ENCODE assay signal across 9 mouse cellular contexts in the genomic region with DNA sequence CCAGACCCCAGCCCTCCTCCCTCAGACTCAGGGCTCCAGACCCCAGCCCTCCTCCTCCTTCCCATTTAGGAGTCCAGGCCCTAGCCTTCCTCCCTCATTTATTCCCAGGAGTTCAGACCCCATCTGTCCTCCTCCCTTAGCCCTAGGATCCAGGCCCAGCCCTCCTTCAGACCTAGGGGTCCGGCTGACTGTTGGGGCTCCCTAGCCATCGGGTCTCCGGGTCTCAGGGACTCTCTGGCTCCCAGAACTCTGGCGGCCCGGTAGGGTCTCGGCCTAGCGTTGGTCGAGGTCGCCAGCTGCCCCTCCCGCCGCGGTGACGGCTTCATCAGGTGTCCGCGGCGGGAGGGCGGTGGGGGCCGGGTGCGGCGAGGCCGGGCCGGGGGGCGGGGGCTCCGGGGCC. TPM values are rescaled to one million over a fixed set of nuclear protein-coding genes. Genes with fewer than 3 reads are reported as not detected.
DNase-seq lines count a peak whose midpoint lies in the region; ATAC-seq and TF ChIP-seq lines count a peak whose summit lies in the region.
"Had no signal": no experiment of that assay in that cellular context is flagged by ENCODE, and none has a peak within 500 bp of the region (broad histone marks: within the 10 kb centered on the region; RNA-seq: fewer than 3 reads in every experiment).

No protein-coding gene starts in this region.

- H3K27ac ChIP-seq in layer of hippocampus, adult 2 months = no peak overlapping the region
- H3K27ac ChIP-seq in embryonic facial prominence, embryonic 14.5 days (replicated peaks; ENCODE audit: low read depth, low read length) = no peak overlapping the region
- H3K27ac ChIP-seq in intestine, embryonic 14.5 days (ENCODE audit: low read depth) = no peak overlapping the region
- H3K27ac ChIP-seq in midbrain, embryonic 16.5 days (ENCODE audit: low read length) = no peak overlapping the region

- H3K9me3 ChIP-seq in embryonic facial prominence, embryonic 14.5 days (ENCODE audit: control insufficient read depth, low read length) = no peaks in the 10 kb centered on the region
- H3K9me3 ChIP-seq in intestine, embryonic 14.5 days (ENCODE audit: control insufficient read depth, low read length) = 0 out of 2 replicates have a peak, but pooled peaks cover 3% of the 10 kb centered on the region
- no peaks in the 10 kb centered on the region for H3K9me3 ChIP-seq in midbrain, embryonic 16.5 days (replicated peaks; ENCODE audit: control insufficient read depth, low read length, poor library complexity, severe bottlenecking)

- H3K4me3 ChIP-seq in layer of hippocampus, adult 2 months = peak overlapping the region; percentile 41
- H3K4me3 ChIP-seq in embryonic facial prominence, embryonic 14.5 days (ENCODE audit: low read depth, low read length) = peak overlapping the region; percentile 47
- peak overlapping the region; percentile 37 for H3K4me3 ChIP-seq in intestine, embryonic 14.5 days (ENCODE audit: low read depth, low read length)
- H3K4me3 ChIP-seq in midbrain, embryonic 16.5 days (ENCODE audit: low read depth, low read length) = peak overlapping the region; percentile 30

- ATAC-seq in embryonic facial prominence, embryonic 14.5 days (ENCODE audit: low read depth) = no peak
- no peak for ATAC-seq in intestine, embryonic 14.5 days (replicated peaks; ENCODE audit: low FRiP score, low TSS enrichment, low read depth)
- no peak for ATAC-seq in midbrain, embryonic 16.5 days

- peaks cover 3% of the 10 kb centered on the region; the same call in 1 of the 2 replicates for H3K4me1 ChIP-seq in embryonic facial prominence, embryonic 14.5 days (ENCODE audit: control insufficient read depth, insufficient read depth, low read length)
- 0 out of 2 replicates have a peak, but pooled peaks cover 9% of the 10 kb centered on the region for H3K4me1 ChIP-seq in intestine, embryonic 14.5 days (replicated peaks; ENCODE audit: control insufficient read depth, insufficient read depth, low read length)
- H3K4me1 ChIP-seq in midbrain, embryonic 16.5 days (ENCODE audit: control insufficient read depth, insufficient read depth, low read length) = peaks cover 15% of the 10 kb centered on the region

- no peaks in the 10 kb centered on the region for H3K36me3 ChIP-seq in embryonic facial prominence, embryonic 14.5 days (ENCODE audit: control insufficient read depth, insufficient read depth, low read length)
- H3K36me3 ChIP-seq in intestine, embryonic 14.5 days (ENCODE audit: control insufficient read depth, insufficient read depth, low read length) = no peaks in the 10 kb centered on the region
- H3K36me3 ChIP-seq in midbrain, embryonic 16.5 days (ENCODE audit: control insufficient read depth, insufficient read depth, low read length) = no peaks in the 10 kb centered on the region

- TF ChIP-seq CTCF in layer of hippocampus, adult 2 months (conservative IDR thresholded peaks at IDR 0.05) = no peak

- peaks cover 87% of the 10 kb centered on the region for H3K27me3 ChIP-seq in embryonic facial prominence, embryonic 14.5 days (replicated peaks; ENCODE audit: control insufficient read depth, insufficient read depth, low read length)
- H3K27me3 ChIP-seq in intestine, embryonic 14.5 days (replicated peaks; ENCODE audit: control insufficient read depth, insufficient read depth, low read length) = peaks cover 81% of the 10 kb centered on the region
- peaks cover 32% of the 10 kb centered on the region for H3K27me3 ChIP-seq in midbrain, embryonic 16.5 days (ENCODE audit: control insufficient read depth, insufficient read depth, low read depth, low read length)

- H3K4me2 ChIP-seq in embryonic facial prominence, embryonic 14.5 days (ENCODE audit: low read depth, low read length) = peak overlapping the region; percentile 66
- peak overlapping the region; percentile 60 for H3K4me2 ChIP-seq in intestine, embryonic 14.5 days (ENCODE audit: low read length)
- H3K4me2 ChIP-seq in midbrain, embryonic 16.5 days (ENCODE audit: low read length) = peak overlapping the region; percentile 52

- peak overlapping the region; percentile 64 for H3K9ac ChIP-seq in embryonic facial prominence, embryonic 14.5 days (ENCODE audit: low read depth, low read length)
- H3K9ac ChIP-seq in intestine, embryonic 14.5 days (ENCODE audit: low read length) = 0 out of 2 replicates have a peak overlapping the region, but pooled peaks have one; percentile 12
- H3K9ac ChIP-seq in midbrain, embryonic 16.5 days (ENCODE audit: low read depth, low read length) = peak overlapping the region; percentile 27

- no peak for DNase-seq in layer of hippocampus, adult 2 months (ENCODE audit: low spot score in 2 of 2)
- no peak for DNase-seq in layer of hippocampus, adult 11-12 months (ENCODE audit: low spot score)
- DNase-seq in embryonic facial prominence, embryonic 14.5 days (ENCODE audit: low spot score) = no peak
- DNase-seq in intestine, embryonic 14.5 days (ENCODE audit: low spot score) = no peak
- DNase-seq in natural killer cell, adult 2 months (ENCODE audit: low spot score in 2 of 2) = no peak
- no peak for DNase-seq in kidney, postnatal 4 days
- no peak for DNase-seq in embryo, embryonic 10 days (ENCODE audit: low spot score)

- WGBS in embryonic facial prominence, embryonic 14.5 days = 2% methylated on average over 8 of the region's 24 CpGs
- WGBS in intestine, embryonic 14.5 days = 1% methylated on average over 23 of the region's 24 CpGs
- 3% methylated on average over 11 of the region's 24 CpGs for WGBS in midbrain, embryonic 16.5 days

RNA-seq across cellular contexts. Expression of a gene that starts 9.7 kb away (rescaled TPM):
- total RNA-seq in layer of hippocampus, adult 2 months (2021) = not detected
- not detected in 2 replicates for polyA plus RNA-seq in embryonic facial prominence, embryonic 14.5 days (2014; fragmentation: Nextera tagmentation; extraction: Ambion mirVana)
- polyA plus RNA-seq in intestine, embryonic 14.5 days (2014; fragmentation: Nextera tagmentation; extraction: Ambion mirVana) = not detected in 2 replicates
- polyA plus RNA-seq in midbrain, embryonic 16.5 days (2015; fragmentation: Nextera tagmentation; extraction: Ambion mirVana) = 3.8 and 4.5 TPM in 2 replicates
- total RNA-seq: layer of hippocampus, adult 18-20 months had no signal

RNA-seq across cellular contexts. Expression of a gene that starts 18.6 kb away (rescaled TPM):
- total RNA-seq in layer of hippocampus, adult 2 months (2021) = 100 to 1,000 TPM; 275 to 315 TPM
- polyA plus RNA-seq in embryonic facial prominence, embryonic 14.5 days (2014; fragmentation: Nextera tagmentation; extraction: Ambion mirVana) = 218 and 219 TPM in 2 replicates
- 164 TPM in 2 replicates for polyA plus RNA-seq in intestine, embryonic 14.5 days (2014; fragmentation: Nextera tagmentation; extraction: Ambion mirVana)
- polyA plus RNA-seq in midbrain, embryonic 16.5 days (2015; fragmentation: Nextera tagmentation; extraction: Ambion mirVana) = 288 and 310 TPM in 2 replicates

RNA-seq across cellular contexts. Expression of a gene that starts 51.3 kb away (rescaled TPM):
- total RNA-seq in layer of hippocampus, adult 2 months (2021) = 10 to 100 TPM; 88.3 to 100.0 TPM
- polyA plus RNA-seq in embryonic facial prominence, embryonic 14.5 days (2014; fragmentation: Nextera tagmentation; extraction: Ambion mirVana) = 86.7 and 89.3 TPM in 2 replicates
- 80.6 and 85.3 TPM in 2 replicates for polyA plus RNA-seq in intestine, embryonic 14.5 days (2014; fragmentation: Nextera tagmentation; extraction: Ambion mirVana)
- polyA plus RNA-seq in midbrain, embryonic 16.5 days (2015; fragmentation: Nextera tagmentation; extraction: Ambion mirVana) = 52.2 and 53.0 TPM in 2 replicates

RNA-seq across cellular contexts. Expression of a gene that starts 51.8 kb away (rescaled TPM):
- total RNA-seq in layer of hippocampus, adult 2 months (2021) = 1,000 to 10,000 TPM; 2,443 to 2,563 TPM
- 7.2 and 9.0 TPM in 2 replicates for polyA plus RNA-seq in embryonic facial prominence, embryonic 14.5 days (2014; fragmentation: Nextera tagmentation; extraction: Ambion mirVana)
- 3.5 and 4.1 TPM in 2 replicates for polyA plus RNA-seq in intestine, embryonic 14.5 days (2014; fragmentation: Nextera tagmentation; extraction: Ambion mirVana)
- 447 and 557 TPM in 2 replicates for polyA plus RNA-seq in midbrain, embryonic 16.5 days (2015; fragmentation: Nextera tagmentation; extraction: Ambion mirVana)

RNA-seq across cellular contexts. Expression of a gene that starts 56.8 kb away (rescaled TPM):
- not detected for total RNA-seq in layer of hippocampus, adult 2 months (2021)
- polyA plus RNA-seq in embryonic facial prominence, embryonic 14.5 days (2014; fragmentation: Nextera tagmentation; extraction: Ambion mirVana) = 0.35 and 0.60 TPM in 2 replicates
- 0.28 and 0.32 TPM in 2 replicates for polyA plus RNA-seq in intestine, embryonic 14.5 days (2014; fragmentation: Nextera tagmentation; extraction: Ambion mirVana)
- polyA plus RNA-seq in midbrain, embryonic 16.5 days (2015; fragmentation: Nextera tagmentation; extraction: Ambion mirVana) = 0.29 and 0.47 TPM in 2 replicates

Comparison
In these comparisons a context has a peak if more than half of its experiments do, and no peak if none do; other contexts are left out.
1. H3K9ac ChIP-seq: peak in every context shown above with its lines; median percentile 64 in embryonic facial prominence, embryonic 14.5 days; 27 in midbrain, embryonic 16.5 days; 12 in intestine, embryonic 14.5 days.